Mouse (Mus musculus) thymus, postnatal 25 days (tissue): ENCODE results near the gene Catsperz.
"Not testable (repeated sequence)": the region's sequence is repeated elsewhere in the genome, so short reads cannot be mapped to it uniquely, and the experiment has no call there.

Experiments used
- DNase-seq: peaks from one replicate; pipeline ENCODE4 v3.0.0; 2022

Catsperz gene

GRCm38 (mm10) chr19:6906199-6906598, 19.0 kb downstream of the Catsperz start:
- DNase-seq, result no peak

GRCm38 (mm10) chr19:6905498-6906159, 19.6 kb downstream of the Catsperz start:
- no peak for DNase-seq

DNA sequence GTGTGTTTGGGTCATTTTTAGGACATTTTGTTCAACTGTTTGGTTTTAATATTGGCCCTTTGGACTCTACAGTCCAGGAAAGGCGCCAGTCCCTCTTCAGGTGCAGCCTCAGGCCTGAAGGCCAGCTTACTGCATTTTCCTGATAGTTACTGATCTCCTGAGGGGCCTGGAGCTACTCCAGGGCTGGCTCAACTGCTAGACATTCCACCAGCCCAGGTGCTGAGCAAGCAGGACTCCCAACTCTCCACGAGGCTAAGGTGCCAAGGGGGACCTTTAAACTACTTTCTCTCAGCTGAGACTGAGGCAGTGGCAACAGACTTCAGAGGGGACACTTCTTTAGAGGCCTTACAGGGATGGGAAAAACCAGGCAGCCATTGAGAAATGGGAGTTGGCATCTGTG, 20.3 kb downstream of the Catsperz start:
- no peak for DNase-seq

DNA sequence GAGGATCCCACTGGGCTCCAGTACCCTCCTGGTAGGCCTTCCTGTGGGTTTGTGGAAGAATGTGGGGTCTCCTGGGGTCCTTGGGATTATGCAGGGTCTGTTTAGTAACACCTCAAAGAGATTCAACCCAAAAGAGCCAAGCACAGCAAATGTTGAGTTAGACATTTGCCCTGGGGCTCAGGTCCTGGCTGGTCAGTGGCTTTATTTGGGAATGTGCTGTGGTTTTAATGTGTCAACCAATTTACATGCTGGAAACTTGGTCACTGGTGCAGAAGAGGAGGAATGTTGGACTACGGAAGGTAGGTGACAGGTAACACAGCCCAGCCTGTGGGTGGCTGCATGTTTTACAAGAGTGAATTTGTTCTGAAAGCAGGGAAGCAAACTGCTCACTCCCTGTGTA, 22.1 kb downstream of the Catsperz start:
- DNase-seq, result no peak

DNA sequence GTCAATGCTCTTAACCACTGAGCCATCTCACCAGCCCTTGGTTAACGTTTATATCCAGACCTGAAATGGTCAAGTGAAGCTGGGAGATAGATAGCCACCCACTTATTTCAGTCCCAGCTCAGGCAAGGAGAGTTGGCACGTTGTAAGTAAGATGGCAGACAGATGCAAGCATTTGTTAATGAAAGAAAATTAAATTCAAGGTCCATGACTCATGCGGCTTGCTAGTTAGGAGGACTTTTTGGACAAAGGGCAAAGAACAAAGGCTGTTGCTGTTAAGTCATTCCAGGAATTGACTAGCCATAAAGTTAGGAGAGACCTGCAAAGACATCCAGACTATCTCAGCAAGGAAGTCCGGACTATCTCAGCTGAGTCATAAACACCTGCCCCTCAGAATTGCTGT, 25.5 kb downstream of the Catsperz start:
- no peak for DNase-seq

DNA sequence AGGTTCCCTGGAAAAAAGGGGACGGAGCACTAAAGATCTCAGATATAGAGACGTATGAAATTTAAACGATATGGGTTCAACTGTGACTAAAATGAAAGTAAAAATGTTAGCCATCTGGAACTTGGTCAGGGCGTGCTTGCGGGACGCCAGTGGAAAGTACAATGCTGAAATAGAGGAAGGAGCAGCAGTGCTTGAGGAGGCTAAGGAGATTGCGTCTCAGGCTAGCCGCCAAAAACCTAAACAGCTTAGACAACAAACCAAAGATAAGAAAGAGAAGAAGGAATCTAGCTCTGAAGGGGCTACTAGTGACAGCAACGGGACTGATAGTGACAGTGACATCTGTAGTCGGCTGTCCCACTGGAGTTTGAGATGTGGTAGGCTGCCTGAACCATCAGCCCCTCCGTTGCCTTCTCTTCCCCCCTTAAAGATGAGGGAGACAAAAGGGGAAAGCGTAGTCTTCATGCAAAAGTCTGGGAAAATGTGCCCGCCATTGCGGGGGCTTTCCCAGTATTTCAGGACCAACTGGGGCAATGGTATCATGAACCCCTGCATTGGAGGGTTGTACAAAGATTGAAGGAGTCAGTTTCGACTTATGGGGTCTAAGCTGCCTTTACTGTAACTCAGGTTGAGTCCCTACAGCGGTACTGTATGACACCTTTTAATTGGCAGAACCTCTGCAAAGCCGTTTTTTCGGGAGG, 29.4 kb downstream of the Catsperz start:
- not testable (repeated sequence) for DNase-seq

GRCm38 (mm10) chr19:6893731-6894451, 31.3 kb downstream of the Catsperz start:
- no peak for DNase-seq

GRCm38 (mm10) chr19:6892512-6892911, 32.7 kb downstream of the Catsperz start:
- no peak for DNase-seq

DNA sequence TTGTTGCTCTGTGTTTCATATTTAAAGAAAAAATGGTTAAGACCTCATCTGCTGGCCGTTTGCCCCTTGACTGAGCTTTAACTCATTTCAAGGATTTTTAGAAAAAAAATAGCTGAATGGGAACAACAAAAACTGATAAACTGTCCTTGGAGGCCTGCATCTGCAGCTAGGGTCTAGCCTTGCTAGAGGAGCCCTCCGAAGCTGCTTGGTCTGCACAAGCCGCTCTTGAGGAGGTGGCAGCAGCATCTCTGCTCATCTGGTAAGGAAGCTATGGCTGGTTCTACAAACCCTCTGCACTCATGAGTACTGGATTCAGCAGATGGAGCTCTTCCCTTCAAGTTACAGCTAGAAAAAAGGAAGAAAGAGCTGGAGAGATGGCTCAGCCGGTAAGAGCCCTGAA, 47.2 kb downstream of the Catsperz start:
- DNase-seq, result no peak

DNA sequence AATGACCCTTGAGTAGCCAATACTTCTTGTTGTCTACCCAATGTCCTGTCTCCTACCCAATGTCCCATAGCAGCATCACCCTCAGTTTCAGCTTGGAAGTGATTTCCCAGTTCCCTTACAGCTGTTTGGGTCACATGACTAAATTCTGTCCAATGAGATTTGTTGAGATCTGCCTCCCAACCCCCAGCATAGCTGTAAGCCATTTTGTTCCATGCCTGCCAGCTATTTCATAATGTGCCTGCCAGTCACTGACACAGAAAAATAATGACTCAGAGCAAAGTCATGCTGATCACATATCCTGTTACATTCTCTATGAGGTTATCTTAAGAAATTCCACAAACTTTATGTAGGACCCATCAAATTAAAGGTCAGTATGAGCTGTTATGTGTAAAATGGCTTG, 48.4 kb downstream of the Catsperz start:
- no peak for DNase-seq

GRCm38 (mm10) chr19:6875834-6876233, 49.3 kb downstream of the Catsperz start:
- DNase-seq, result no peak

- no peak for DNase-seq
These were observed 50.9 kb downstream of the Catsperz start for GRCm38 (mm10) chr19:6874257-6874656.

- no peak for DNase-seq
These were observed 52.5 kb downstream of the Catsperz start for GRCm38 (mm10) chr19:6872701-6873100.
